Comparison of ENCODE assay signal across 8 mouse cellular contexts in genomic region chr3:103967231-103967630, GRCm38 (mm10). TPM values are rescaled to one million over a fixed set of nuclear protein-coding genes. Genes with fewer than 3 reads are reported as not detected.
DNase-seq lines count a peak whose midpoint lies in the region; ATAC-seq and TF ChIP-seq lines count a peak whose summit lies in the region.
"Had no signal": no experiment of that assay in that cellular context is flagged by ENCODE, and none has a peak within 500 bp of the region (broad histone marks: within the 10 kb centered on the region; RNA-seq: fewer than 3 reads in every experiment).

No protein-coding gene starts in this region.

- TF ChIP-seq CTCF in intestine, postnatal 0 days (IDR thresholded peaks at IDR 0.05; ENCODE audit: low read depth) = no peak

- no peaks in the 10 kb centered on the region for H3K27me3 ChIP-seq in liver, embryonic 11.5 days (replicated peaks; ENCODE audit: control insufficient read depth, insufficient read depth, low read length)
- no peaks in the 10 kb centered on the region for H3K27me3 ChIP-seq in embryonic facial prominence, embryonic 14.5 days (replicated peaks; ENCODE audit: control insufficient read depth, insufficient read depth, low read length)
- no peaks in the 10 kb centered on the region for H3K27me3 ChIP-seq in intestine, postnatal 0 days (replicated peaks; ENCODE audit: control insufficient read depth, insufficient read depth, low read length)
- no peaks in the 10 kb centered on the region for H3K27me3 ChIP-seq in neural tube, embryonic 14.5 days (ENCODE audit: control insufficient read depth, insufficient read depth, low read length)

- 34% methylated on average over 2 of the region's 2 CpGs for WGBS in liver, embryonic 11.5 days
- WGBS in embryonic facial prominence, embryonic 14.5 days = 14% methylated on average over 2 of the region's 2 CpGs
- 32% methylated on average over 2 of the region's 2 CpGs for WGBS in intestine, postnatal 0 days
- 23% methylated on average over 2 of the region's 2 CpGs for WGBS in neural tube, embryonic 14.5 days

- no peak for ATAC-seq in liver, embryonic 11.5 days (replicated peaks; ENCODE audit: low FRiP score)
- no peak for ATAC-seq in embryonic facial prominence, embryonic 14.5 days (ENCODE audit: low read depth)
- ATAC-seq in intestine, postnatal 0 days = no peak
- no peak for ATAC-seq in neural tube, embryonic 14.5 days (ENCODE audit: low read depth)

- H3K27ac ChIP-seq in liver, embryonic 11.5 days (ENCODE audit: low read depth, low read length) = peak overlapping the region; percentile 93
- H3K27ac ChIP-seq in embryonic facial prominence, embryonic 14.5 days (replicated peaks; ENCODE audit: low read depth, low read length) = peak overlapping the region; percentile 96
- H3K27ac ChIP-seq in intestine, postnatal 0 days (ENCODE audit: low read depth, low read length) = no peak overlapping the region
- H3K27ac ChIP-seq in neural tube, embryonic 14.5 days (ENCODE audit: low read depth, low read length) = peak overlapping the region; percentile 97

- no peaks in the 10 kb centered on the region for H3K9me3 ChIP-seq in liver, embryonic 11.5 days (ENCODE audit: control insufficient read depth, low read length)
- no peaks in the 10 kb centered on the region for H3K9me3 ChIP-seq in embryonic facial prominence, embryonic 14.5 days (ENCODE audit: control insufficient read depth, low read length)
- H3K9me3 ChIP-seq in intestine, postnatal 0 days (ENCODE audit: control insufficient read depth) = no peaks in the 10 kb centered on the region
- no peaks in the 10 kb centered on the region for H3K9me3 ChIP-seq in neural tube, embryonic 14.5 days (ENCODE audit: control insufficient read depth, low read length)

- peak overlapping the region; percentile 92 for H3K4me3 ChIP-seq in liver, embryonic 11.5 days (ENCODE audit: low read depth, low read length)
- peak overlapping the region; percentile 94 for H3K4me3 ChIP-seq in embryonic facial prominence, embryonic 14.5 days (ENCODE audit: low read depth, low read length)
- peak overlapping the region; percentile 81 for H3K4me3 ChIP-seq in intestine, postnatal 0 days (ENCODE audit: low read depth, low read length)
- H3K4me3 ChIP-seq in neural tube, embryonic 14.5 days (ENCODE audit: low read depth, low read length) = peak overlapping the region; percentile 86

- H3K9ac ChIP-seq in liver, embryonic 11.5 days (ENCODE audit: low read depth, low read length) = peak overlapping the region; percentile 93
- H3K9ac ChIP-seq in embryonic facial prominence, embryonic 14.5 days (ENCODE audit: low read depth, low read length) = peak overlapping the region; percentile 89
- H3K9ac ChIP-seq in intestine, postnatal 0 days (ENCODE audit: low read depth, low read length) = no peak overlapping the region
- peak overlapping the region; percentile 96 for H3K9ac ChIP-seq in neural tube, embryonic 14.5 days (replicated peaks; ENCODE audit: low read depth, low read length)

- H3K4me1 ChIP-seq in liver, embryonic 11.5 days (replicated peaks; ENCODE audit: control insufficient read depth, insufficient read depth, low read length) = peaks cover 8% of the 10 kb centered on the region; the same call in 1 of the 2 replicates
- H3K4me1 ChIP-seq in embryonic facial prominence, embryonic 14.5 days (ENCODE audit: control insufficient read depth, insufficient read depth, low read length) = 0 out of 2 replicates have a peak, but pooled peaks cover 8% of the 10 kb centered on the region
- H3K4me1 ChIP-seq in intestine, postnatal 0 days (replicated peaks; ENCODE audit: control insufficient read depth, insufficient read depth, low read length) = no peaks in the 10 kb centered on the region
- H3K4me1 ChIP-seq in neural tube, embryonic 14.5 days (ENCODE audit: control insufficient read depth, insufficient read depth, low read length) = peaks cover 12% of the 10 kb centered on the region

- peaks cover 6% of the 10 kb centered on the region; the same call in 1 of the 2 replicates for H3K36me3 ChIP-seq in liver, embryonic 11.5 days (ENCODE audit: control insufficient read depth, insufficient read depth, low read length)
- peaks cover 31% of the 10 kb centered on the region for H3K36me3 ChIP-seq in embryonic facial prominence, embryonic 14.5 days (ENCODE audit: control insufficient read depth, insufficient read depth, low read length)
- peaks cover 14% of the 10 kb centered on the region; the same call in 1 of the 2 replicates for H3K36me3 ChIP-seq in intestine, postnatal 0 days (ENCODE audit: control insufficient read depth, insufficient read depth)
- H3K36me3 ChIP-seq in neural tube, embryonic 14.5 days (ENCODE audit: control insufficient read depth, insufficient read depth, low read length) = peaks cover 9% of the 10 kb centered on the region; the same call in 1 of the 2 replicates

- no peak for DNase-seq in liver, embryonic 11.5 days (ENCODE audit: low spot score)
- DNase-seq in liver = no peak
- no peak for DNase-seq in embryonic facial prominence, embryonic 14.5 days (ENCODE audit: low spot score)
- DNase-seq in urinary bladder, adult 18-20 months (ENCODE audit: low spot score in 2 of 2) = no peak
- DNase-seq in adrenal gland, postnatal 36 days = no peak
- DNase-seq: gastrocnemius, postnatal 36 days had no signal

- H3K4me2 ChIP-seq in liver, embryonic 11.5 days = peak overlapping the region; percentile 92
- H3K4me2 ChIP-seq in embryonic facial prominence, embryonic 14.5 days (ENCODE audit: low read depth, low read length) = peak overlapping the region; percentile 67
- peak overlapping the region; percentile 94; the same call in 1 of the 2 replicates for H3K4me2 ChIP-seq in intestine, postnatal 0 days (replicated peaks; ENCODE audit: low read depth)
- peak overlapping the region; percentile 67 for H3K4me2 ChIP-seq in neural tube, embryonic 14.5 days (ENCODE audit: low read depth, low read length)

RNA-seq across cellular contexts. Expression of gene Phtf1, which starts 0.7 kb away (rescaled TPM):
- 19.7 and 20.8 TPM in 2 replicates for polyA plus RNA-seq in liver, embryonic 11.5 days (2014; fragmentation: Nextera tagmentation; extraction: Ambion mirVana)
- 41.1 and 41.4 TPM in 2 replicates for polyA plus RNA-seq in embryonic facial prominence, embryonic 14.5 days (2014; fragmentation: Nextera tagmentation; extraction: Ambion mirVana)
- 6.4 and 7.1 TPM in 2 replicates for polyA plus RNA-seq in intestine, postnatal 0 days (2015; fragmentation: Nextera tagmentation; extraction: Ambion mirVana)
- 27.3 and 33.4 TPM in 2 replicates for polyA plus RNA-seq in neural tube, embryonic 14.5 days (2014; fragmentation: Nextera tagmentation; extraction: Ambion mirVana)
- total RNA-seq in adrenal gland, postnatal 36 days (2021) = 10 to 100 TPM; 18.7 to 20.8 TPM

RNA-seq across cellular contexts. Expression of gene Rsbn1, which starts 53.3 kb away (rescaled TPM):
- 11.0 and 11.6 TPM in 2 replicates for polyA plus RNA-seq in liver, embryonic 11.5 days (2014; fragmentation: Nextera tagmentation; extraction: Ambion mirVana)
- polyA plus RNA-seq in embryonic facial prominence, embryonic 14.5 days (2014; fragmentation: Nextera tagmentation; extraction: Ambion mirVana) = 11.0 and 12.0 TPM in 2 replicates
- polyA plus RNA-seq in intestine, postnatal 0 days (2015; fragmentation: Nextera tagmentation; extraction: Ambion mirVana) = 5.3 and 5.5 TPM in 2 replicates
- 24.6 and 28.0 TPM in 2 replicates for polyA plus RNA-seq in neural tube, embryonic 14.5 days (2014; fragmentation: Nextera tagmentation; extraction: Ambion mirVana)
- total RNA-seq in adrenal gland, postnatal 36 days (2021) = 10 to 100 TPM; 16.0 to 18.4 TPM
